Mouse (Mus musculus) retina, postnatal 7 days (tissue): ENCODE data around the gene Diras1.
"Not testable (repeated sequence)": the region's sequence is repeated elsewhere in the genome, so short reads cannot be mapped to it uniquely, and the experiment has no call there.

ENCODE experiments used
- DNase-seq: peaks from one replicate; pipeline ENCODE4 v3.0.0-alpha.2; 2012; ENCODE audit warnings: low read depth, low spot score

Diras1 gene

DNA sequence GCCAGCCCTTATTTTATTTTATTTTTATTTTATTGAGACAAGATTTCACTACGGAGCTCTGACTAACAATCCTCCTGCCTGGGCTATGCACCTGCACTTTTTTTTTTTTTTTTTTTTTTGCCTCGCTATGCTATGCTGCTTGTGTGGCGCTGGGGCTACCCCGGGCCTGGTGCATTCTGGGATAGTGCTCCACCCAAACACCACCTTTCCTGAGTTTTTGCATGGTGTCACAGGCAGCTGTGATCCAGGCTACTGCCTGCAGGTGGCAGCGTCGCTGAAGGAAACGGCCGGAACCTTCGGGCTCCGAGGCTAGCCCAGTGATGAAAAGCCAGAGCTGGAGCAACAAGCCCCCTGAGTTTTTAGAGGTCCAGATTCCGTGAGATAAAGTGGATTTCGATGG lies 26.7 kb downstream of the Diras1 start:
- DNase-seq = no peak

DNA sequence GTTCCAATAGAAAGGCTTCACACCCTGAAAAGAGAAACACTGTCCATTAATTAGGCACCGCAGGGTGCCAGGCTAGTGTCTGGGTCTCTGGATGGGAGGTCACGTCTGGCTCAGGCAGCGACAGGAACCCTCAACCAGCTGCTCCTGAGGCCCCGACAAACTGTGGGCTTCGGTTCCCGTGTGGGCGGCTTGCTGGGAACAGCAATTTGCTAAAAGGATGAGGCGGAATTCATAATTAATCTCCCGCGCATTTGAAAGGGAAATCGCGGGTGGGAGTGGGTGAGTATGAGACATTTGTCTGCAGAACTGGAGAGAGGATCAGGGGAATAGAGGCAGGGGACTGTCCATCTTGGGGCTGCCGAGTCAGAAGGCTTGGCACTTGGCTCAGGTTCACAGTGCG lies 27.4 kb downstream of the Diras1 start:
- DNase-seq = no peak

DNA sequence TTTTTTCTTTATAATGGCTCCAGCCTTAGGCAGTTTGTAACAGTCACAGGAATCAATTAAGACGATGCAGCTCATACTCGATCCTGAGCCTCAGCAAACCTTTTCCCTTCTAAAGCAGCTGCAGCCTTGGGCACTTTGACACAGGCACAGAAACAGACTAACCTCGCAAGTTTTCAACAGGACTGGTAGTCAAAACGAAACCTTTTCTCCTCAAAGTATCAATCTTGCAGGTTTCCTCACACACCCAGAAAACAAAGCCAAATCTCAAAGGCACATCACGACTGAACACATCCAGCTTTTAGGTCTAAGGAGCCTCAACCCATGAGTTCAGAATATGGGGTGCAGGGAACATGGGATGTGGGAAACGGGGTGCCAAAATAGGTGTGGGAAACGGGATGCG lies 28.1 kb downstream of the Diras1 start:
- DNase-seq = no peak

DNA sequence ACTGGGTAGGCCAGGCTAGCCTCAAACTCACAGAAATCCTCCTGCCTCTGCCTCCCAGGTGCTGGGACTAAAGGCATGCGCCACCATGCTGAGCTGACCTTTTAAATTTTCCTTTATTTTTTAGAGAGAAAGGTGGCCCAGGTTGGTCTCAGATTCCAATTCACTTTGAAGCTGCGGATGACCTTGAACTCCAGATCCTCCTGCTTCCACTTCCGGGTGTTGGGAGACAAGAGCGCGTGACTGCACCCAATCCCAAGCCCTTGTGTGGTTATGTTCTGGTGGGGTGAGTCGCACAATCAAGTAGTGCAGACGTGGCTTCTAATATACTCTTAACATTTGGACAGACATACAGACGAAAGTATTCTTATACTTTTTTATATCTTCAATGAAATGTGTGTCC lies 29.0 kb downstream of the Diras1 start:
- DNase-seq = no peak

DNA sequence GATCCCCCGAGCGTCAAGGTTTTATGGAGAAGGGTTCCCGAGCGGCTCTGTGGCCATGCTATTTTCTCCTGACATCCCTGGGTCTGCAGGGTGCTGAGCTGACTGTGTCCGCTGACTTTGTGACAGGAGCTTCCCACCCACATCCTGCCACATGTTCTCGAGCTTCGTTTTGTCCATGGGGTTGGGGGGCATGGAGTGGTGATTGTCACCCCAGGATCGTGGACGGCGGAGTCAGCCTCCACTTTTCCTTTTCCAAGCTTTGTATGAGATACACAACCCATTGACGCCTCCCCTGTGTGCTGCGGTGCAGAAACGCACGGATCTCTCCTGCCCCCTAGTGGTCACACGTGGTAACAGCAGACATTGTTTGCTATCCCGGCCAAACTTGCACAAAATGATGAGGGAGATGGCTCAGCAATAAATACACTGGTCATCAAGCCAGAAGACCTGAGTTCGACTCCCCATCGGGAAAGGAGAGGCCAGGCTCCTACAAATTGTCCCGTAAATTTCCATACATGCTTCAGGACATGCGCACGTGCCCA lies 30.3 kb downstream of the Diras1 start:
- peak; percentile 68 for DNase-seq

DNA sequence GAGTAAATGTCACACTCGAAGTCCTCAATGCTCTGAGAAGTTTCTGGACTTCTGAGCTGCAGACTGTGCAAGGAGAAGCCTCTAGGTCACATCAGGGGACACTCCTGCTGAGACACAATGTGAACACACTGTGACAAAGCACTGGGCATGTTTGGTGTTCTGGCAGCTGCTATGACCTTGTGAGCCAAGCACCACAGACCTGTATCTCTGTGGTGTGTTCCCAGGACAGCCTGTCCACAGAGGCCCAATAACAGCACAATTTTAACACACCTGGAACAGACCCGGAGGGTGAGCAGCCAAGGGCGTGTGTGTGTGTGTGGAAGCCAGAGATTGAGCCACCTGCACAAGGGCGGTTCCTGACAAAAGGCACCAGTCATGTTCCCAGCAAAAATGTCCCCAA lies 30.8 kb downstream of the Diras1 start:
- DNase-seq = no peak

DNA sequence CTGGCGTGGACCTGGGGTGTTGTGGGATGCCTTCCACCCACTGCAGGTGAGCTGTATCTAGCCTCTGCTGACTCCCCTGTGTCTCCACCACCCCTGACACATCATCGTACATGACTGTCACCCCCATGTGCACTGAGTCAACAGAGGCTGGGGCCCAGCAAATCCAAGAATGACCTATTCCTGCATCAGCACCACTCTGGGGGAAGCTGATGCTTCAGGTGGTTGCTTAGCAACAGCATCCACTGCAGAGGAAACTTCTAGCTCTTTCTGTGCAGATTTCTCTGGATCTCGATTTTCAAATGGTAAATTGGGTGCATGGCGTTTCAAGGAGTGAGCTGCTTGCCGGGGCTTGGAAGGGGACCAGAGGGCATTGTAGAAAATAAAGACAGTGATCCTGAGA lies 32.2 kb downstream of the Diras1 start:
- no peak for DNase-seq

DNA sequence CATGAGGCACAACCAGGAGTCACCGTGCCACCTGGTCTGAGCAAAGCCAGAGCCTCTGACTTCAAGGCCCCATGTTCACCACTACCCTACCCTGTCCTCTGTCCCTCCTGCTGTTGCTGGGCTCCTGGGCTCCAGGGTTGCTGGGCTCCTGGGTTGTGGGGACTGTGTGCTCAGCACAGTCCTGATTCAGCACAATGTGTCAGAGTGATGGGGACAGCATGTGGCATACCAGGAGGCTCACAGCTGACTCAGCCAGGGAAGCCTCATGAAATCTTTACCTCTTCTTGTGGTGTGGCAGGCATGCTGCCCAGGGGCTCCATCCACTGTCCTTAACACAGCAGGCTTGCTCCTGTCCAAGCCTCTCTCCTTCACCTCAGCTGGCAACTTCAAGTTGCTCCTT lies 33.5 kb downstream of the Diras1 start:
- no peak for DNase-seq

DNA sequence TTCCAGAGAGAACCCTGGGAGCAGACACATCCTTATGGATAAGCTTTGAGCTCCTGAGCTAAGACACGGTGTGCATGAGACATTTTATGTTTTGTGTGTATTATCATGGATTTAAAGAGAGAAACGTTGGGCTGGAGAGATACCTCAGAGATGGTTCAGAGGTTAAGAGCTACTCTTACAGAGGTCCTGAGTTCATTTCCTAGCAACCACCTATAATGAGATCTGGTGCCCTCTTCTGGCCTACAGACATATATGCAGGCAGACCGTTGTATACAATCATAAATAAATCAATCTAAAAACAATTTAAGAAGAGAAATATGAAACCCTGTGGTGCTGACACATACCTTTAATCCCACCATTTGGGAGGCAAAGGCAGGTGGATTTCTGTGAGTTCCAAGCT lies 34.5 kb downstream of the Diras1 start:
- no peak for DNase-seq

DNA sequence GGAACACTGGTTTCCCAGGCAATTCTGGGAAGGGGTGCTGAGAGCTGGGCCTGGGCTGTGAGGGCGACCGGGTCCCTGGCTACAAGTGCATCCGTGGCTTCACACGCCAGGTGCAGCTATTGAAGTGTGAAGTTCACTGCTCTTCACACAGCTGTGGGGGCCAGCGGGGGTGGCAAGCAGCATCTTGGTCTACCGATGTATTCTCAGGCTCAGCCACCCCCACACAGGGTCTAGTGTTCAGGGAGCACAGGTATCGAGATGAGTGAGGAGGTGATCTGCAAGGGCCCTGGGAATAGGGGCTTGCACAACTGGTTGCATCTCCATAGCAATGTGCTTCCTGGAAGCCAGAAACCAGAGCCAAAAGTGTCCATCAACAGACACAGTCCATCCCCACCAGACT lies 35.1 kb downstream of the Diras1 start:
- DNase-seq = no peak

DNA sequence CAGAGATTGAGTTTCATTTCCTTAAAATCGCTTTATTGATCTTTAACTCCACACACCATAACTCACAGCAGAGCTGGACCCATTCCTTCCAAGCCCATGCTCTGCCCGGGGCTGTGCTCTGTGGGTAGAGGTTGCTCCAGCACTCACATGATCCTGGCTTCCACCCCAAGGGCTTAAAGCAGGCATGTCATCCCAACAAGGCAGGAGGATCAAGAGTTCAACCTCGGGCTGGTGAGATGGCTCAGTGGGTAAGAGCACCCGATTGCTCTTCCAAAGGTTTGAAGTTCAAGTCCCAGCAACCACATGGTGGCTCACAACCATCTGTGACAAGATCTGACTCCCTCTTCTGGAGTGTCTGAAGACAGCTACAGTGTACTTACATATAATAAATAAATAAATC lies 35.6 kb downstream of the Diras1 start:
- DNase-seq = not testable (repeated sequence)

DNA sequence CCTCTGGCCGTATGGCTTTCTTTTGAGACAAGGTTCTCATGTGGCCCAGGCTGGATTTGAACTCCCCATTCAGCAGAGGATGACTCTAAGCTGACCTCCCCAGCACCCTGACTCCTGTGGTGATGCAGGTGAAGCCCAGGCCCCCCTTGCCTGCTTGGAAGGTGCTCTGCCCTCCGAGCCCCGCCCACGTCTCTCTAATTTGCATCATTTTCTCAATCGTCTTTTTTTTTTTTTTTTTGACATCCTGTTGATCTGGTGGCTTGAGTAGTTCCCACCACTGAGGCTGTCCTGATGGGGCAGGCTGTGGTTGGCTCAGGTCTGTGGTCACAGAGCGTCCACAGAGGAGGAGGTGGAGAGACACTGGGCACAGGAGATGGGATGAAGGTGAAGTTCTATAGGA lies 36.0 kb downstream of the Diras1 start:
- DNase-seq = no peak

DNA sequence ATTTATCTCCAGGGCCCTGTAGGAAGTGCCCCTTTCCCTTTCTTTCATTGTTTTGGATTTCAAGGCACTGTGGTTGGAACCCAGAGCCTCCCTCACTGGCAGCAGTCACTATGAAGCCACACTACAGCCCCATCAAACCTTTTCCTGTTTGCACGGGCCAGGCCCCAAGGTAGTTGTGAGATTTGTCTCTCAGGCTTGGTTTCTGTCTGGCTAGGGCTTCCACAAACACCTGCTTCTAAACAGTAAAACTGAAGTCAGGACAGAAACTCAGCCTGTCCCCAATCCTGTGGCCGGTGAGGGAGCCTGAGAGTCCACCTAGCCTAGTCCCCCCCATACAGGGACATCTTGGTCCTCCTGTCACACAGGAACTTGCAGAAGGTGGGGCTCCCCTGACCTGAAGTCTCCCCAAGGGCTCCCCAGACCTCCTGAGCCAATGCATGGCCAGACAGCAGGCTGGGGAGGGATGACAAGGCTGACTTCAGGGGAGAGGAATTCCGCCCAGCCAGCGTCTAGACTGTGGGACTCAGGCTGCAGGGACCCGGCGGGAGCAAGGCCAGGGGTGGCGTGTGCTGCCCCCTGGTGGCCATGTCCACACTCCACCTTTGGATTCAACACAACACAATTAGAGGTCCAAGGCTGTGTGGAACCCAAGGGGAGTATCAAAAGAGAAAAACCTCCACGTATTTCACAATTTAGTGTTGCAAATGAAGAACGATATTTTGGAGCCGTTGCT lies 37.6 kb downstream of the Diras1 start:
- DNase-seq = peak; percentile 72

DNA sequence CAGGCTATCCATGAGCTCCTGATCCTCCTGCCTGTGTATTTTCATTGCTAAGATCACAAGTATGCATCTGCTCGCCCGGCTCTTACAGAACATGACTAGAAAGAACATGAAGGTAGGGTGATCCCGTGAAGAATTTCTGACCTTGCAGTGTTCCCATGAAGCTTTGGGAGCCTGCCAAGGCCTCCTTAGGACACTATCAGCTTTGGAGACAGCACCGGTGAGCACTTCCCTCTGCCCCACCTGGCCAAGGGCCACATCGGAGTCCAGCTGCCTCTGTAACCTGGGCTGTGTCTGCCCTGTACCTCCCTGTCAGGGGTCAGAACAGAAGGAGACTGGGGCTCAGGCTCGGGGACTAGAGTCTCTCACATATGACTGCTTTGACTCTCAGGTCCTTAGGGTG lies 38.7 kb downstream of the Diras1 start:
- DNase-seq = no peak

DNA sequence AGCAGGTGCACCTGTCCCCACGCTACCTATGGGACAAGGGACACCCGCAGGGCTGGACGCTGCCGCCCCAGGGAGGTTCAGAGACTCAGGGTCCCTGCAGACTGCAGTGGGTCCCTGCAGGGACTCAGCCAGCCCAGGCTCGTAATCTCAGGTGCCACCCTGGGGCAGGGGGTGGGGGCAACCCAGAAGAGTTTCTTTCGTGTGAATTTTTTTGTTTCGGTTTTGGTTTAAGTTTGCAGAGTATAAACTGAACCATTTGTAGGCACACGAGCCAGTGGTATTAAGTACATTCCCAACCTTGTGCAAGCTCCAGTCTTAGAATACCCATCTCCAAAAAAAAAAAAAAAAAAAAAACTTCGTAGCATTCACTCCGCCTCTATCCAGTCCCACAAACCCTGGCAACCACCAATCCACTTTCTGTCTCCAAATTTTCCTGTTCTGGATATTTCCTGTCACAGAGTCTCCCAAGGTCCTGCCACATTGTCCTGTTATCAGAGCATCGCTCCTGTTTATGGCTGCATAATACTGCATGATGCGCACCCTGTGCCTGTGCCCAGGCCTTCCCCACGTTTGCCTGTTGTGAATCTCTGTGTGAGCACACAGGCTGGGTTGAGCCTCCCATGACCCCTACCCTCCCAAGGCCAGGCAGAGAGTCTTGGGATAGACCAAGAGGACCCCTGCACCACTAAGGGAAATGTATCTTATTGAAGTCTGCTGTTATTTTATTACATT lies 39.3 kb downstream of the Diras1 start:
- no peak for DNase-seq

DNA sequence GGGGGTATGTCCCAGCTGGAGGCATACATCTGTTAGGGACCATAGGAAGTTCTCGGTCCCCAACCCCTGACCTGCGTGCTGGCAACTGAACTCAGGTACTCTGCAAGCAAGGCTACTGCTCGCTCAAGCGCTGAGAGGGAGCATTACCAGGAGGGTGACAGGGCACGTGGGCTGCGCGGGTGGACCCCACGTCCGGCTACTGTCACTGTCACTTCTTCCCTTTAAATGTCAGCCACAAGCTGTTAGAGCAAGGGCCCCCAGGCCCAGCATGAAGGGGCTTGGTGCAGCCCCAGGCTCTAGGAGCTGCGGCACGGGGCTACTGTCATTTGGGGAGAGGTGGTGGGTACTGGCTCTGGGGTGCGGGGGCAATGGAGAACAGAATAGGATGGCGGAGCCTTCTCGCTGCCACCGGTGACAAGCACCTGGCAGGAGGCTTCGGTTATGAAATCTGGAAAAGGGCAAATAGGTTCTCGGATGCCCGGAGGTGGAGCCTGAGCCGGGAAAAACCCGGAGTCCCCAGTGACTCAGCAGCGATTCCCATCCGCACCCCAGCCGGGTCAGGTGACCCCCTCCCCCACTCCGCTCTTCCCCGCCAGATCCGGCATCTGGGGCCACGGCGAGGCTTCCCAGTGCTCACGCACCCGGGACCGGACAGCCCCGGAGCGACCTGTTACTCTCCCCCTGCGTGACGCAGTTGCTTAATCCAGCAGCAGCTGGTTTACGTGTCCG lies 40.1 kb downstream of the Diras1 start:
- DNase-seq = no peak

DNA sequence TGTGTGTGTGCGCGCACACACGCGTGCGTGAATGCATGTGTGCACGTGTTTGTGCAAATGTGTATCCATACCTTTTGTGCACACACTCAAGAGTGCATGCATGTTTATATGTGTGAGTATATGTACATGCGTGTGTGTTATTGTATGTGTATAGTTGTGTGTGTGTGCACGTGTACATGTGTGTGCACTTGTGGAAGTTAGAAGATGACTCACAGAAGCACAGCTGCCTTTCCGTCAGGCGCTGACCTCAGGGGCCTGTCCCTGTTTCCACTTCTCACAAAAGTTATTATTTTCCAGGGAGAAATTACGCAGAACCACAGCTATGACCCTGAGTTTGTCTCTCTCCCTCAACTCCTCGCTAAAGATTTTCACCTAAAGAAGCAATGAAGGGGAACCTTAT lies 41.2 kb downstream of the Diras1 start:
- DNase-seq = no peak

DNA sequence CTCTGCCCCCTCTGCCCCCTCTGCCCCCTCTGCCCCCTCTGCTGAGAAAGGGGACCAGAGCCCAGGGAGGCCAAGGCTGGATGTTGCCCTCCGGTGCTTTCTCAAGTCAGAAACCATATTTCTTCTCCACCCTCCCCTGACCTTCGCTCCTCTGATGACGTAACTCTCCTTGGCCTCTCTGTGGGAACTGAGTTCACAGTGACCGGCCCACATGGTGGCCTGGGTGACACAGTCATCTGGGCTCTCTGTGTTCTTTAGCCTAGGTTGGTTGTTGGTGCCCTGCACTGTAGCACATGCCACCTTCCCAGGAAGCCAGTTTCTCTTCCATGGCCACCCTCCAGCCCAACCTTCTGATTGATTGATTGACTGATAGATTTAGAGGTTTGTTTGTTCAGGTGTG lies 43.1 kb downstream of the Diras1 start:
- DNase-seq = no peak

DNA sequence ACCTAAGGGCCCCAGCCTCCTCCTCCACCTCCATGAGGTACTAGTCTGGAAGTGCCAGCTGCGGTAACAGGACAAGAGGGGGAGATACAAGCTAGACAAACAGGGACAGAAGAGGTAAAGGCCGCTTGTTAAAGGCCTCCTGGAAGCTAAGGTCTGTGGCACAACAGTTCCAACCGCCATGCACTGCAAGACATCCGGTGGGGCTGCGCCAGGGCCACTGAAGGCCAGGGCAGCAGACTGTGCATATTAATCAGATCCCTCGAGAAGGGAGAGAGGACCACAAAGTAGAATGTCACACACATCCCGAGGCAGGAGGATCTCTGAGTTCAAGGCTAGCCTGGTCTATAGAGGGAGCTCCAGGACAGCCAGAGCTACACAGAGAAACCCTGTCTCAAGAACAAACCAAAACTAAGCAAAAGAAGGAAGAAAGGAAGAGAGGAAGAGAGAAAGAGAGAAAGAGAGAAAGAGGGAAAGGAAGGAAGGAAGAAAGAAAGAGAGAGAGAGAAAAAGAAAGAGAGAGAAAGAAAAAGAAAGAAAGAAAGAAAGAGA lies 43.8 kb downstream of the Diras1 start:
- no peak for DNase-seq

DNA sequence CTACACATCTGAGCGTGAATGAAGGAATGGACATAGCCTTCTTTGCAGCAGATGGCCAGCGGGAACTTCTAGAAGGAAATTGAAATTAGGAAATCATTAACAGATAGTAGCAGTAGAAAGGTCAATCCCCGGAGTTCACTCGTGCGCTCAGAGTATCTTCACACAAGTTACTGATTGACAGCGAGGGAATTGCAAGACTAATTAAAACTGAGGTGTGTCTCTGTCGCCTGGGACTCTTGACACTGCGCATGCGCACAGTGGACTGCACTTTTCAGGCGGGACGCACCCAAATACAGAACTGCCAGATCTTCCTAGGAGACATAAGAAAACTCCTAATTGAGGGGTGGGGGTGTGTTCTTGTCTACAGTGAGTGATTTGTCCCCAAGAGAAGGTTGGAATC lies 50.0 kb downstream of the Diras1 start:
- DNase-seq = no peak

DNA sequence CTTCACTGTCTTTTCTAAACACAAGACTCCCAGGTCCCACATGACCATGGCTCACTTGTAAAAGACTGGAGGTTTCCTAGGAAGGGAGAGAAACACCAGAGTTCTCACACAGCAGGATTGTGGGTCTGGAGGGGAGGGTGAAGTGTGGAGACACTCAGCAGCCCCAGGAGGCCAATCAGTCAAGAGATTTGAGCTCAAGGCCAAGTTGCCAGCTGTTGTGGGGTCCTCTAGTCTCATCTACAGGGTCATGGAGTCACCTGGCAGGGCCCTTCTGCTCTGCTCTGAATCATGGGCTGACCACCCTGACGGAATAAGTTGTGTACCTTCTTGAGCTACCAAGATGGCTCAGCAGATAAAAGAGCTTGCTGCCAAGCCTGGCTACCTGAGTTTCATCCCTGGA lies 51.7 kb downstream of the Diras1 start:
- no peak for DNase-seq
